Mouse (Mus musculus): ENCODE data around the gene 1700080E11Rik. TPM values are rescaled to one million over a fixed set of nuclear protein-coding genes. Genes with fewer than 3 reads are reported as not detected.
"Not testable (repeated sequence)": the region's sequence is repeated elsewhere in the genome, so short reads cannot be mapped to it uniquely, and the experiment has no call there.

Gene 1700080E11Rik
- not detected for total RNA-seq (2021)
- polyA plus RNA-seq (2012; rRNA removed), result not detected in 2 replicates
- long read RNA-seq, result 0 reads

- no peak for DNase-seq
Observed at GRCm38 (mm10) chr9:105144992-105145391, at the start of gene 1700080E11Rik. Gene 1700080E11Rik (minus strand): TSS chr9:105145092.

GRCm38 (mm10) chr9:105186725-105187124 lies 41.8 kb upstream of the 1700080E11Rik start:
- no peak for DNase-seq

- no peak for DNase-seq
Observed at GRCm38 (mm10) chr9:105182392-105182791, 37.5 kb upstream of the 1700080E11Rik start.

GRCm38 (mm10) chr9:105139204-105139603 lies 5.7 kb downstream of the 1700080E11Rik start:
- no peak for DNase-seq

- DNase-seq, result no peak
Observed at GRCm38 (mm10) chr9:105136404-105136803, 8.5 kb downstream of the 1700080E11Rik start.

- no peak for DNase-seq
Observed at GRCm38 (mm10) chr9:105134536-105134935, 10.4 kb downstream of the 1700080E11Rik start.

- no peak for DNase-seq
Observed at GRCm38 (mm10) chr9:105132002-105132367, 12.9 kb downstream of the 1700080E11Rik start.

- peak; percentile 94 for DNase-seq
Observed at GRCm38 (mm10) chr9:105131253-105132001, 13.5 kb downstream of the 1700080E11Rik start, which contains the start of gene Nudt16. Gene Nudt16 (minus strand): TSS chr9:105131824.

GRCm38 (mm10) chr9:105130331-105130730 lies 14.6 kb downstream of the 1700080E11Rik start:
- no peak for DNase-seq

- not testable (repeated sequence) for DNase-seq
Observed at GRCm38 (mm10) chr9:105125206-105125605, 19.7 kb downstream of the 1700080E11Rik start.

- DNase-seq, result no peak
Observed at GRCm38 (mm10) chr9:105103893-105104292, 41.0 kb downstream of the 1700080E11Rik start.

- no peak for DNase-seq
Observed at GRCm38 (mm10) chr9:105101911-105102310, 43.0 kb downstream of the 1700080E11Rik start.

GRCm38 (mm10) chr9:105100807-105101570 lies 43.9 kb downstream of the 1700080E11Rik start:
- DNase-seq, result no peak

Other genes starting within 250 kb of the 1700080E11Rik start
- 10 to 100 TPM; 79.2 to 97.6 TPM for gene Mrpl3, start 91.9 kb downstream of the 1700080E11Rik start, total RNA-seq (2021)
- 64.9 and 94.1 TPM in 2 replicates for gene Mrpl3, start 91.9 kb downstream of the 1700080E11Rik start, polyA plus RNA-seq (2012; rRNA removed)
- gene Nudt16, start 13.3 kb downstream of the 1700080E11Rik start, total RNA-seq (2021), result 10 to 100 TPM; 14.2 to 21.7 TPM
- 24.7 and 34.0 TPM in 2 replicates for gene Nudt16, start 13.3 kb downstream of the 1700080E11Rik start, polyA plus RNA-seq (2012; rRNA removed)